Mouse (Mus musculus) embryonic facial prominence, embryonic 10.5 days (tissue): ENCODE results near the gene Sh3pxd2a. TPM values are rescaled to one million over a fixed set of nuclear protein-coding genes. Genes with fewer than 3 reads are reported as not detected.
A peak's percentile ranks its signal among the peaks of the same experiment; 100 is the strongest.

ENCODE experiments used
- DNase-seq: peaks from one replicate; pipeline ENCODE4 v3.0.0-alpha.2; 2017; ENCODE audit warnings: low spot score
- H3K27ac ChIP-seq: fragments of 300-500 bp; sonication (generic); replicated peaks from 2 replicates; pipeline ENCODE4 v1.5.1; 2016; ENCODE audit warnings: mild to moderate bottlenecking
- H3K27me3 ChIP-seq: fragments of 300-500 bp; sonication (generic); replicated peaks from 2 replicates; pipeline ENCODE4 v1.6.1; 2016; ENCODE audit warnings: low read depth, mild to moderate bottlenecking; ENCODE audit not compliant: poor library complexity, severe bottlenecking
- H3K36me3 ChIP-seq: fragments of 300-500 bp; sonication (generic); replicated peaks from 2 replicates; pipeline ENCODE4 v1.6.1; 2016; ENCODE audit warnings: mild to moderate bottlenecking, moderate library complexity
- H3K4me1 ChIP-seq: fragments of 300-500 bp; sonication (generic); 2 replicates; pipeline ENCODE4 v1.6.1; 2016
- H3K4me3 ChIP-seq: fragments of 300-500 bp; sonication (generic); 2 replicates; pipeline ENCODE4 v1.5.1; 2016; ENCODE audit warnings: mild to moderate bottlenecking, moderate library complexity
- H3K9me3 ChIP-seq: fragments of 300-500 bp; sonication (generic); 2 replicates; pipeline ENCODE4 v1.6.1; 2016; ENCODE audit warnings: mild to moderate bottlenecking
- WGBS: fragments of 180-500 bp; shearing (Covaris S2); methylation state at CpG from one replicate; pipeline ENCODE4 v1.1.7; 2016; 5-methylcytosine and 5-hydroxymethylcytosine counted together
- polyA plus RNA-seq: library from polyadenylated mRNA; unstranded; fragments of >200 nt; fragmentation: Nextera tagmentation; extraction: Ambion mirVana; gene quantifications from 2 replicates; pipeline ENCODE4 v1.2.1, GENCODE M21; 2016

Sh3pxd2a gene
- polyA plus RNA-seq, 1 experiment from 2014 or later, result 2.9 TPM

GRCm38 (mm10) chr19:47330743-47331227 lies 133.4 kb downstream of the Sh3pxd2a start:
- 10% methylated on average over 10 of the region's 10 CpGs for WGBS
- peak; percentile 85 for DNase-seq
- H3K9me3 ChIP-seq, result no peaks in the 10 kb centered on the region
- 0 out of 2 replicates have a peak overlapping the region, but pooled peaks have one; percentile 27 for H3K4me3 ChIP-seq
- peaks cover 83% of the 10 kb centered on the region for H3K4me1 ChIP-seq
- peak overlapping the region; percentile 84 for H3K27ac ChIP-seq
- H3K27me3 ChIP-seq, result no peaks in the 10 kb centered on the region
- no peaks in the 10 kb centered on the region for H3K36me3 ChIP-seq

DNA sequence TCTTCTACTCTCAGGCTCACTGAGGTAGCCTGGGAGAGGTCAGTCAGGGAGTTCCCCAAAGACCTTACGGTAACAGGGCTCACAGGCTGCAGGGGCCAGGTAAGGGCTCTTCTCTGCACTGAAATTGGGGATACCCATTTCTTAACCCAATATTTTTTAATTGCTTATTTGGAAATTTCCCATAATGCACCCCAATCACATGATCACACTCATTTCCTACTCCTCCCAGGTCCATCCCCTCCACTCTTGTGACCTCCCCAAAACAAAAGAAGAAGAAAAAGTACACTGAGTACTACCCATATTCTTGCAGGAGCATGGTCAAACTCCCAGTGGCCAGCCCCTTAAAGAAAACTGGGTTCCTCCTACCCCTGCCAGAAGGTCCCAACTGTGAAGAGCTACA lies 135.1 kb downstream of the Sh3pxd2a start:
- Histone ChIP-seq H3K4me1 (peaks cover 75% of the 10 kb centered on the region), H3K27me3 (no peaks in the 10 kb centered on the region)
- 89% methylated on average over 1 of the region's 1 CpGs for WGBS

GRCm38 (mm10) chr19:47327896-47328882 lies 136.0 kb downstream of the Sh3pxd2a start:
- 27% methylated on average over 11 of the region's 11 CpGs for WGBS
- no peaks in the 10 kb centered on the region for H3K9me3 ChIP-seq
- no peaks in the 10 kb centered on the region for H3K27me3 ChIP-seq
- H3K4me3 ChIP-seq, result no peak overlapping the region
- no peaks in the 10 kb centered on the region for H3K36me3 ChIP-seq
- DNase-seq, result peak; percentile 73
- peaks cover 75% of the 10 kb centered on the region for H3K4me1 ChIP-seq
- peak overlapping the region; percentile 85 for H3K27ac ChIP-seq

More for the DNA sequence above, 135.1 kb downstream of the Sh3pxd2a start:
- Histone ChIP-seq H3K36me3 (no peaks in the 10 kb centered on the region), H3K9me3 (no peaks in the 10 kb centered on the region), H3K4me3 (no peak overlapping the region), H3K27ac (peak overlapping the region; percentile 85)
- DNase-seq, result no peak

DNA sequence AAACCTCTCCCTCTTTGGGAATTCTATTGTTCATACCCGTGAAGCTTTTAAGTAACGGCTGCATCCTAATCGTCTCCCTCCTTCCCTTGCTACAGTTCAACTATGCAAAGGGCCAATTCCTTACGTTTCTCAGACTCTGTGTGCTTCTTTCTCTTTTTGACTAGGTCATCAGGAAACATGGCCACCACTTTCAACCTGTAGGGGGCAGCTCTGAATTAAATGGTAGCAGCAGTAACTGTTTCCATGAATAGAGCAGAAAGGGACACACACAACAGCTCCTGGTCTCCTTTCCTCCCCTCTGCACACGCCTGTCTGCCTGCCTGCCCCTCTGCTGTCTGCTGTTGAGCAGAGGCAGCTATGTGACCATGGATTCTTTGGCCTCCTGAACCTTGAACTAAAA lies 138.3 kb downstream of the Sh3pxd2a start:
- H3K27ac ChIP-seq, result peak overlapping the region; percentile 65

GRCm38 (mm10) chr19:47323096-47323849 lies 140.9 kb downstream of the Sh3pxd2a start:
- DNase-seq, result no peak
- WGBS, result 62% methylated on average over 11 of the region's 11 CpGs
- Histone ChIP-seq H3K9me3 (no peaks in the 10 kb centered on the region), H3K4me3 (no peak overlapping the region), H3K4me1 (peaks cover 85% of the 10 kb centered on the region), H3K27ac (peak overlapping the region; percentile 48), H3K36me3 (no peaks in the 10 kb centered on the region), H3K27me3 (no peaks in the 10 kb centered on the region)

More for the DNA sequence above, 138.3 kb downstream of the Sh3pxd2a start:
- no peaks in the 10 kb centered on the region for H3K9me3 ChIP-seq
- DNase-seq, result peak; percentile 54
- no peaks in the 10 kb centered on the region for H3K36me3 ChIP-seq
- peaks cover 80% of the 10 kb centered on the region for H3K4me1 ChIP-seq
- H3K27me3 ChIP-seq, result no peaks in the 10 kb centered on the region
- WGBS, result 37% methylated on average over 5 of the region's 5 CpGs
- no peak overlapping the region for H3K4me3 ChIP-seq

GRCm38 (mm10) chr19:47320331-47320668 lies 143.9 kb downstream of the Sh3pxd2a start:
- Histone ChIP-seq H3K36me3 (no peaks in the 10 kb centered on the region), H3K9me3 (no peaks in the 10 kb centered on the region), H3K4me1 (peaks cover 89% of the 10 kb centered on the region), H3K27ac (peak overlapping the region; percentile 83), H3K4me3 (peak overlapping the region; percentile 31), H3K27me3 (no peaks in the 10 kb centered on the region)
- peak; percentile 65 for DNase-seq
- WGBS, result 17% methylated on average over 8 of the region's 8 CpGs

DNA sequence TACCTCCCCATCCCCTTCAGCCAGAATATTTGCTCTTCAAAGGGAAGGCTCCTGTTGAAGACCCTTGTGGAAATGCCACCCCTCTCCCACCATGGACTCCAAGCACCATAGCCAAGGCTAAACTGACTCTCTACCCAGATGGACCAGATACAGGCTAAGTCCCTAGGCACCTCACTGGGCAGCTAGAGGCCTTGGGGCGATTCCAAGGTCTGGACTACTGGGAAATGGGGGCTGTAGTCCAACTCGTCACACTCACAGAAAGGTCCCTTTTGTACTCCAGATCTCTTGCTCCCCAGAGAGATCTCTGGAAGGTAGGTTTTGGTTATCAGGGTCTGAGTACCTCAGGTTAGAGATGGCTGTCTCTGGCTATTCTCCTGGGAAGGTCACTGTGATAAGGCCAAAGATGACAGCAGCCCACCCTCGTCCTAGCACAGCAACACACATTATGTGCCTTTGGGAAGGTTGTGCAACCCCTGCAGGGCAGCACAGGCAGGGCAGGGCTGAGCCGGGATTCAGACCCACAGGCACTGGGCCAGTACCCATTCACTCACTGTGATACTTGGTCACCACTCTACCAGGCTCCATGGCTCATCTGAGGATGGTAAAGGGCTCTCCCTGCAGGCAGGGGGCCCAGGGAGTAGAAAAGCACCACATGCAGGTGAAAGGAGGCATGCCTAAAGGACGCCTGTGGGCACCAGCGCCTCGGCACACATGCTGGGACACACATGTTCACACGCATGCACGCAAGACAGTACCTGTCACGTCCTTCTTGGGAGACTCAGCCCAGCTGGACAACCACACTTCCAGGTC lies 144.5 kb downstream of the Sh3pxd2a start:
- WGBS, result 57% methylated on average over 10 of the region's 10 CpGs
- peak overlapping the region; percentile 31 for H3K4me3 ChIP-seq
- H3K27me3 ChIP-seq, result no peaks in the 10 kb centered on the region
- H3K36me3 ChIP-seq, result no peaks in the 10 kb centered on the region
- peak overlapping the region; percentile 83 for H3K27ac ChIP-seq
- H3K9me3 ChIP-seq, result no peaks in the 10 kb centered on the region
- peaks cover 95% of the 10 kb centered on the region for H3K4me1 ChIP-seq
- no peak for DNase-seq

GRCm38 (mm10) chr19:47319061-47319460 lies 145.1 kb downstream of the Sh3pxd2a start:
- DNase-seq, result no peak
- 92% methylated on average over 8 of the region's 8 CpGs for WGBS
- H3K27me3 ChIP-seq, result no peaks in the 10 kb centered on the region
- H3K4me1 ChIP-seq, result peaks cover 98% of the 10 kb centered on the region
- H3K36me3 ChIP-seq, result no peaks in the 10 kb centered on the region
- H3K9me3 ChIP-seq, result no peaks in the 10 kb centered on the region
- H3K4me3 ChIP-seq, result no peak overlapping the region
- H3K27ac ChIP-seq, result peak overlapping the region; percentile 83

- WGBS, result 65% methylated on average over 15 of the region's 15 CpGs
- H3K27me3 ChIP-seq, result no peaks in the 10 kb centered on the region
- H3K9me3 ChIP-seq, result no peaks in the 10 kb centered on the region
- H3K4me3 ChIP-seq, result no peak overlapping the region
- peaks cover 4% of the 10 kb centered on the region for H3K36me3 ChIP-seq
- H3K27ac ChIP-seq, result peak overlapping the region; percentile 95
- no peak for DNase-seq
- peaks cover 99% of the 10 kb centered on the region for H3K4me1 ChIP-seq
Measured at GRCm38 (mm10) chr19:47317063-47317938, 146.9 kb downstream of the Sh3pxd2a start.

- Histone ChIP-seq H3K27me3 (no peaks in the 10 kb centered on the region), H3K36me3 (peaks cover 12% of the 10 kb centered on the region), H3K4me3 (no peak overlapping the region), H3K9me3 (no peaks in the 10 kb centered on the region), H3K4me1 (peaks cover 100% of the 10 kb centered on the region), H3K27ac (peak overlapping the region; percentile 95)
- DNase-seq, result no peak
- WGBS, result 72% methylated on average over 19 of the region's 19 CpGs
Measured at GRCm38 (mm10) chr19:47316288-47317062, 147.7 kb downstream of the Sh3pxd2a start.

DNA sequence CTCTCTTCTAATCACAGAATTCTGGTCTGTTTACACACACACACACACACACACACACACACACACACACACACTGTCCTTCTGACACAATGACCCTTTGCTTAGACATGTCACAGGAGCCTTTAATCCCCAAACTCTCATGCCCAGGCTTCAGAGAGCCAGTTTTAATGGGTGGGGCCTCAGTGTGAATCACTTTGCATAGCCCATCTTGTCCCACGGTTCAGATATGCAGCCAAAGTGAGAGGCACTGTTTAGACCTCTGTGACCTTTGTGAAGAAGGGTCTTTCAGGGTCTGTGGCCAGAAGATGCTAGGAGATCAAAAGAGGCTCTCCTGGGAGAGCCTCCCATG lies 148.3 kb downstream of the Sh3pxd2a start:
- Histone ChIP-seq H3K27ac (peak overlapping the region; percentile 95), H3K27me3 (no peaks in the 10 kb centered on the region), H3K4me3 (no peak overlapping the region), H3K36me3 (peaks cover 18% of the 10 kb centered on the region), H3K4me1 (peaks cover 100% of the 10 kb centered on the region), H3K9me3 (no peaks in the 10 kb centered on the region)
- WGBS, result 14% methylated on average over 1 of the region's 1 CpGs
- DNase-seq, result no peak
